Mouse (Mus musculus) heart, embryonic 14.5 days (tissue): ENCODE results near the gene Cacna1c. TPM values are rescaled to one million over a fixed set of nuclear protein-coding genes. Genes with fewer than 3 reads are reported as not detected.
A peak's percentile ranks its signal among the peaks of the same experiment; 100 is the strongest.

Experiments
- ATAC-seq: fragments of 200-750 bp; cut with Nextera tagmentation; 2 replicates; pipeline ENCODE4 v1.8.0; 2017; ENCODE audit warnings: low read depth, moderate TSS enrichment; ENCODE audit not compliant: insufficient number of reproducible peaks, insufficient read depth, low FRiP score
- H3K27ac ChIP-seq, 2 experiments: fragments of 200-500 bp in 1 of 2; fragments of 300-500 bp in 1 of 2; sonication (generic) in 1 of 2; replicated peaks in 1 of 2; 2 replicates each; pipeline ENCODE4 v1.5.1; 2012 to 2014; ENCODE audit warnings: low read depth in 2 of 2, low read length in 2 of 2, control low read depth in 1 of 2, mild to moderate bottlenecking in 1 of 2, mixed read lengths in 1 of 2; ENCODE audit not compliant: control insufficient read depth in 1 of 2, insufficient read depth in 1 of 2
- H3K27me3 ChIP-seq: fragments of 300-500 bp; sonication (generic); 2 replicates; pipeline ENCODE4 v1.6.1; 2014; ENCODE audit warnings: mild to moderate bottlenecking, low read length, control low read depth; ENCODE audit not compliant: control insufficient read depth, insufficient read depth
- H3K36me3 ChIP-seq: fragments of 300-500 bp; sonication (generic); 2 replicates; pipeline ENCODE4 v1.6.1; 2014; ENCODE audit warnings: mild to moderate bottlenecking, control low read depth, low read length, mixed read lengths; ENCODE audit not compliant: control insufficient read depth, insufficient read depth
- H3K4me1 ChIP-seq, 2 experiments: fragments of 200-500 bp in 1 of 2; fragments of 300-500 bp in 1 of 2; sonication (generic) in 1 of 2; 2 replicates each; pipeline ENCODE4 v1.6.1; 2012 to 2014; ENCODE audit warnings: low read length in 2 of 2, control low read depth in 1 of 2, mixed read lengths in 1 of 2; ENCODE audit not compliant: control insufficient read depth in 2 of 2, insufficient read depth in 2 of 2
- H3K4me2 ChIP-seq: fragments of 300-500 bp; sonication (generic); 2 replicates; pipeline ENCODE4 v1.6.1; 2014; ENCODE audit warnings: mild to moderate bottlenecking, low read length
- H3K4me3 ChIP-seq, 2 experiments: fragments of 200-500 bp in 1 of 2; fragments of 300-500 bp in 1 of 2; sonication (generic) in 1 of 2; 2 replicates each; pipeline ENCODE4 v1.5.1; 2012 to 2014; ENCODE audit warnings: low read length in 2 of 2, mild to moderate bottlenecking in 2 of 2, control low read depth in 1 of 2, low read depth in 1 of 2, moderate library complexity in 1 of 2; ENCODE audit not compliant: control insufficient read depth in 1 of 2, insufficient read depth in 1 of 2
- H3K9ac ChIP-seq: fragments of 300-500 bp; sonication (generic); 2 replicates; pipeline ENCODE4 v1.6.1; 2014; ENCODE audit warnings: mild to moderate bottlenecking, low read length
- H3K9me3 ChIP-seq: fragments of 300-500 bp; sonication (generic); 2 replicates; pipeline ENCODE4 v1.6.1; 2016; ENCODE audit warnings: low read length, control low read depth; ENCODE audit not compliant: control insufficient read depth
- WGBS: fragments of 180-500 bp; shearing (Covaris S2); extraction: QIAGEN DNeasy Blood & Tissue Kit; methylation state at CpG from one replicate; pipeline ENCODE4 v1.1.7; 2014; 5-methylcytosine and 5-hydroxymethylcytosine counted together
- polyA plus RNA-seq: library from polyadenylated mRNA; unstranded; fragments of >200 nt; fragmentation: Nextera tagmentation; extraction: Ambion mirVana; gene quantifications from 2 replicates; pipeline ENCODE4 v1.2.1, GENCODE M21; 2014

Cacna1c gene
- polyA plus RNA-seq, 1 experiment from 2014 or later: 60.9 TPM

DNA sequence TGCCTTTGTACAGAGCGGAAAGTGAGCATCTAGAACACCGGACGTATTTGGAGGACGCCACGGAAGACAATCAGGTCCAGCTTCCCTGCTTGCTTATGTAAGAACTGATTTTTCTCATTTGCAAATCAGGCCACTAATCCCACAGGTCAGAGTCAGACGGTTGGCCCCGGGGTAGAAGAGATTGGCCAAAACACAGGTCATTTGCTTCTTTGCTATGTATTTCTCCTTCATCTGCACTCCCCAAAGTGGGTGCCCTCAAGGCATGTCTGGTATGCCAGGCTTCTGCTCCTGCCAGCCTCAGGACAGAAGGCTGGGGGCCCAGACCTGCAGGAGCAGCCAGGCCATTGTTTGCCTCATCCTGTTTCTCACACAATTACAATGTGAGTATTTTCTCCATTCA, 328.8 kb downstream of the Cacna1c start:
- Histone ChIP-seq H3K4me1 (peaks cover 30 to 41% of the 10 kb centered on the region in 2 experiments), H3K9me3 (no peaks in the 10 kb centered on the region), H3K4me2 (no peak overlapping the region), H3K9ac (no peak overlapping the region), H3K27me3 (no peaks in the 10 kb centered on the region), H3K27ac (peak overlapping the region; percentile 41 to 58; a peak in 3 of 4 replicates), H3K36me3 (no peaks in the 10 kb centered on the region), H3K4me3 (no peak overlapping the region)
- WGBS: 75% methylated on average over 7 of the region's 7 CpGs
- no peak for ATAC-seq

DNA sequence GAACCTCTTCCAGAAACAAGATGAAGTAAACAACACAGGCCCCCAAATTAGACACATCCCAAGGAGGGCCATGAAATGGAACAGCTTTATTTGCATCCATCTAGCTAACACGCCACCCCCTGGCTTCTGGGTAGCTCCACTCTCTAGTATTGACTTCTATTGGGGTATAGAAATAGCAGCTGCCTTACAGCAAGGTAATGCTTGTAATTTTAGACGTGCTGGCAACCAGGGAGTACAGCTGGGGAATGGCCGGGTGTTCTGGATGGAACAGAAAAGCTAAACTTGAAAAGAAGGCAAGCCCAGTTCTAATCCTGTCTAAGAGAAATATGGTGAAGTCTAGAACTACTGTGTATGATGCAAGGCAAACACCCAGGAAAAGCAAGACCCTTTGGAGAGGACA, 329.3 kb downstream of the Cacna1c start:
- 44% methylated on average over 3 of the region's 3 CpGs for WGBS
- H3K27me3 ChIP-seq: no peaks in the 10 kb centered on the region
- peak overlapping the region; percentile 41 to 58; a peak in 3 of 4 replicates for H3K27ac ChIP-seq
- no peaks in the 10 kb centered on the region for H3K36me3 ChIP-seq
- no peak for ATAC-seq
- no peak overlapping the region for H3K9ac ChIP-seq
- H3K4me2 ChIP-seq: no peak overlapping the region
- H3K9me3 ChIP-seq: no peaks in the 10 kb centered on the region
- peaks cover 30 to 41% of the 10 kb centered on the region in 2 experiments for H3K4me1 ChIP-seq
- no peak overlapping the region for H3K4me3 ChIP-seq

DNA sequence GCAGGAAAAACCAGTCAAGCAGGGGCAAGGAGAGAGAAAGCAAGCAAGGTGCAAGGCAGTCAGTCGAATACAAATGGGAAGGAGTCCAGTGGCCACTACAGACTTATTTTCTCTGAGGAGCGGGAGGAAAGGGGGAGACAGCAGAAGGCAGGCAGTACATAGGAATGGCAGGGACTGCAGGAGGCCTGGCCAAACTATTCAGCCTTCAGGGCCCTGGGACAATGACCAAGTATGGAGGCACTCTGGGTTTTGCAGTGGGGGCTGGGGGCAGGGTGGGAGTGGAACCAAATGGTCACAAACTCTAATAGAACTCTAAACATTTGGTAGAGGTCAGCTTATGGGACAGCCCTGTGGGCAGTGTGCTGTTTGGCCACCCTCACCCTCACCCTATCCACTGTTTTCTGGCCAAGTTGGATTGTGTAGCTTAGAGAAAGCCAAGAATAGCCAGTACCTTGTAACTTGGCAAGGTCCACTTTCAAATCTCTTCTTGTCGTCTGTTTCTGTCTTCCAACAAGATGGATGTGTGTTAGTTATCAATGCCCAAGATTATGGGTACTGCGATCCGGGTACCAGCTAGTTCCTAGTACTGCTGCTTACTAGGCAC, 330.3 kb downstream of the Cacna1c start:
- no peak for ATAC-seq
- H3K4me2 ChIP-seq: no peak overlapping the region
- no peak overlapping the region for H3K9ac ChIP-seq
- no peaks in the 10 kb centered on the region for H3K9me3 ChIP-seq
- 67% methylated on average over 5 of the region's 5 CpGs for WGBS
- H3K36me3 ChIP-seq: no peaks in the 10 kb centered on the region
- H3K4me1 ChIP-seq: peaks cover 26 to 38% of the 10 kb centered on the region in 2 experiments
- H3K27ac ChIP-seq: no peak overlapping the region
- H3K27me3 ChIP-seq: no peaks in the 10 kb centered on the region
- no peak overlapping the region for H3K4me3 ChIP-seq

DNA sequence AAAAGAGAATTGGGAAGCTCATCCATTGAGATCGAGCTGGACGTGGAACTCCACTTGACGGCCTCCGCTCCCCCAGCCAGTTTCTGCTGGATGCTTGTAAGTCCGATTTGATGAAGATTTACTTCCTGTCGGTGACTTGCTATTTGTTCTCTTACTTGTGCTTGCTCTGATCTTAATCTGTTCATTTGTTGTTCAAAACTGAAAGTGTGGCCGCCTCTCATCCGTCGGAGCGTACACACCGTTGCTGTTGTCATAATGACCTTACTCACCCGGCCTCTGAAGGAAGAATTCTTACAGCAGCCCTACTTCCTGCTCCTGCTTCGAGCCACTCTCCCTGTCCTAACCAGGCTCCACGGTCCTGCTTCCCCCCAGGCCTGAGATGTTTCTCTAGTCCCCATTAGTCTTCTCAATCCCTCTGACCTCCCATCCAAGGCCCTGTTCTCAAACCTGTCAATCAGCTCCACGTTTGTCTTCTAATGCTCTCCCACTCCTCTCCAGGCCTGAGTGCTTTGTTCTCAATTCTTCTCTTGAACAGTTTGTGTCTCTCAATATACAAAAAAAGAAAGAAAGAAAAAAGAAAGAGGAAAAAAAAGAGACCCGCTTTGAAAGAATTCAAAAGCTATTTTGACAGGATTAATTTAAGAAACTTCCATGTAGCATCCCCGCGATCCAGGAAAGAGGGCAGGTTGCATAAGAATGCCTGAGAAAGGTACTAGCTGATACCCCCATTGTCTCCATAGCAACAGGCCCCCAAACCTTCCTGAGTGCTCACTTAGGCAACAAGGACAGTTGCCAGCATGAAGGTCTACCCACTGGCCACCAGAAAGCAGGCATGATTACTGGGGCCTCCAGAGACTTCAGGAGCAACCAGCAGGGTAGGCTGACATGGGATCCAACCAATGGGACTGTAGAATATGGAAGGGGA, 331.3 kb downstream of the Cacna1c start:
- Histone ChIP-seq H3K4me2 (no peak overlapping the region), H3K9me3 (no peaks in the 10 kb centered on the region), H3K9ac (no peak overlapping the region), H3K4me3 (no peak overlapping the region), H3K27me3 (no peaks in the 10 kb centered on the region), H3K36me3 (no peaks in the 10 kb centered on the region), H3K4me1 (peaks cover 26 to 35% of the 10 kb centered on the region in 2 experiments), H3K27ac (no peak overlapping the region; a peak in 1 of 4 replicates)
- WGBS: 61% methylated on average over 18 of the region's 18 CpGs
- no peak for ATAC-seq

DNA sequence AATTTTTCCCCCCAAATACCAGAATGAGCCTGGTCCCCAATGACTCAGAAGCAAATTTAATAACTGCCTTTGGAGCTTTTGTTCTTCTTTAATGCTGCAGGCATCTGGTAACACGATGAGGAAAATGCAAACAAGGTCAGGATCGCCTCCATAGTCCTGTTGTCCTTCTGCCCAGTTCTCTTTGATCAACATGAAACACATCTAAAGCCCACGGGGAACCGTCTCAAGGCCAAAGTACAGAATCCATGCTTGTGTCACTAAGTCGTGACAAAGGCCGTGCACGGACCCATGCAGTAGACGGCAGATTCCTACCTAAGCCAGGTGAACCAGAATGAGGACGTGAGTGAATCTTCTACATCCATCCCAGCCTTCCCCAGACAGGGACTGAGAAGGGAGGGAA, 333.5 kb downstream of the Cacna1c start:
- peaks cover 19 to 22% of the 10 kb centered on the region in 2 experiments for H3K4me1 ChIP-seq
- H3K9ac ChIP-seq: no peak overlapping the region
- no peak overlapping the region for H3K4me2 ChIP-seq
- H3K36me3 ChIP-seq: no peaks in the 10 kb centered on the region
- no peak overlapping the region for H3K4me3 ChIP-seq
- no peaks in the 10 kb centered on the region for H3K27me3 ChIP-seq
- 91% methylated on average over 9 of the region's 9 CpGs for WGBS
- ATAC-seq: no peak
- H3K27ac ChIP-seq: no peak overlapping the region
- H3K9me3 ChIP-seq: no peaks in the 10 kb centered on the region

DNA sequence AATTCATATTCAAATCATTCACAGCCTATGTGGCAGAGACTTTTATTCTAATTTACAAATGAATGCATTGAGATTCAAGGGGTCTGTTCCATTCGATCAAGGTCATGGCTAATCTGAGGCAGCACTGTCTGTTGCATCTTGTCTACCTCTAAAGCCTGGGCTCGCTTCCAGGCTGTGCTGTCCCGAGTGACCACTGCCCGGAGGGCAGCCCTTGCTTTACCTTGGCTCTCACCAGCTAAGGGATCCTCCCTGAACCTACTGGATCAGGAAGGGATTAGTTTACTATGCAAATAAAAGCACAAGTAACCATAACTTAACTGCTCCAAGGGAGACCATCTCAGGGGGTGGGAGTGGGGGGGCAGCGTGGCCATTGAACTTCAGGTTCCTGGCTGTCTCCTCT, 334.1 kb downstream of the Cacna1c start:
- 62% methylated on average over 5 of the region's 5 CpGs for WGBS
- Histone ChIP-seq H3K9ac (no peak overlapping the region), H3K9me3 (no peaks in the 10 kb centered on the region), H3K27me3 (no peaks in the 10 kb centered on the region), H3K4me2 (no peak overlapping the region), H3K36me3 (no peaks in the 10 kb centered on the region), H3K27ac (no peak overlapping the region), H3K4me3 (no peak overlapping the region), H3K4me1 (peaks cover 13 to 16% of the 10 kb centered on the region in 2 experiments)
- no peak; the same call in 1 of the 2 replicates for ATAC-seq

DNA sequence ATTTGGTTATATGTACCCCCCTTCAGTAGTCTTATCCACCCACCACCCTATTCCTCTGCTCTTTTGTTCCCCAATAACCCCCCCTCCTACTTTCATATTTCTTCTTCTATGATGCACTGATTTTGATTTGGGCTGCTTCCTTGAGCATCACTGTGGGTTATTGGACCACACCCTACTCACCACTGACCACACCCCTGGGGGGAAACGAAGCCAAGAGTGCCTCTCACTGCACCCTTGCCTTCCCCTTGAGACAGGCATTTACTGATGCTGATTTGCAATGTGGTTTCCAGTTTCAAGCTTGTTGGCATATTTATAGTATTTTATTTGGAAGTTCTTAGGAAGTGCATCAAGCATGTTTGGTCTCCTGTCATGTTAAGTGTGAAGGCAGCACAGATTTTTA, 337.8 kb downstream of the Cacna1c start:
- no peak overlapping the region for H3K4me3 ChIP-seq
- H3K36me3 ChIP-seq: no peaks in the 10 kb centered on the region
- ATAC-seq: no peak
- H3K9ac ChIP-seq: no peak overlapping the region
- 41% methylated on average over 1 of the region's 1 CpGs for WGBS
- no peaks in the 10 kb centered on the region for H3K27me3 ChIP-seq
- H3K27ac ChIP-seq: no peak overlapping the region
- no peak overlapping the region for H3K4me2 ChIP-seq
- H3K9me3 ChIP-seq: no peaks in the 10 kb centered on the region
- peaks cover 0 to 10% of the 10 kb centered on the region in 2 experiments; a peak in 2 of 4 replicates for H3K4me1 ChIP-seq
